Mouse (Mus musculus) stomach, embryonic 16.5 days (tissue): ENCODE data around the gene Smpd3. TPM values are rescaled to one million over a fixed set of nuclear protein-coding genes. Genes with fewer than 3 reads are reported as not detected.

Experiments used
- ATAC-seq: fragments of 200-750 bp; cut with Nextera tagmentation; 2 replicates; pipeline ENCODE4 v1.8.0; 2017; ENCODE audit warnings: moderate number of reproducible peaks, moderate TSS enrichment; ENCODE audit not compliant: insufficient read depth, low FRiP score
- H3K27ac ChIP-seq: fragments of 300-500 bp; sonication (generic); 2 replicates; pipeline ENCODE4 v1.5.1; 2014; ENCODE audit warnings: low read length
- H3K27me3 ChIP-seq: fragments of 300-500 bp; sonication (generic); 2 replicates; pipeline ENCODE4 v1.6.1; 2014; ENCODE audit warnings: low read length, control low read depth, mixed read lengths; ENCODE audit not compliant: control insufficient read depth, insufficient read depth
- H3K36me3 ChIP-seq: fragments of 300-500 bp; sonication (generic); 2 replicates; pipeline ENCODE4 v1.6.1; 2014; ENCODE audit warnings: low read length; ENCODE audit not compliant: control insufficient read depth, insufficient read depth
- H3K4me1 ChIP-seq: fragments of 300-500 bp; sonication (generic); 2 replicates; pipeline ENCODE4 v1.6.1; 2014; ENCODE audit warnings: low read length, control low read depth, mixed read lengths; ENCODE audit not compliant: control insufficient read depth, insufficient read depth
- H3K4me2 ChIP-seq: fragments of 300-500 bp; sonication (generic); 2 replicates; pipeline ENCODE4 v1.6.1; 2014; ENCODE audit warnings: low read depth, low read length, mixed read lengths
- H3K4me3 ChIP-seq: fragments of 300-500 bp; sonication (generic); replicated peaks from 2 replicates; pipeline ENCODE4 v1.5.1; 2014; ENCODE audit warnings: mild to moderate bottlenecking, low read length
- H3K9ac ChIP-seq: fragments of 300-500 bp; sonication (generic); 2 replicates; pipeline ENCODE4 v1.6.1; 2014; ENCODE audit warnings: low read length
- H3K9me3 ChIP-seq: fragments of 300-500 bp; sonication (generic); replicated peaks from 2 replicates; pipeline ENCODE4 v1.6.1; 2016; ENCODE audit warnings: low read length, control low read depth; ENCODE audit not compliant: control insufficient read depth
- WGBS: fragments of 180-500 bp; shearing (Covaris S2); extraction: QIAGEN DNeasy Blood & Tissue Kit; methylation state at CpG from one replicate; pipeline ENCODE4 v1.1.7; 2014; 5-methylcytosine and 5-hydroxymethylcytosine counted together
- polyA plus RNA-seq: library from polyadenylated mRNA; unstranded; fragments of >200 nt; fragmentation: Nextera tagmentation; extraction: Ambion mirVana; gene quantifications from 2 replicates; pipeline ENCODE4 v1.2.1, GENCODE M21; 2015

Gene Smpd3
- polyA plus RNA-seq, 1 experiment from 2014 or later: 24.5 TPM

GRCm38 (mm10) chr8:106292484-106293396, 45.0 kb downstream of the Smpd3 start:
- ATAC-seq: no peak

GRCm38 (mm10) chr8:106289464-106289863, 48.3 kb downstream of the Smpd3 start:
- peaks cover 13% of the 10 kb centered on the region for H3K4me1 ChIP-seq
- H3K4me2 ChIP-seq: no peak overlapping the region
- no peak overlapping the region for H3K4me3 ChIP-seq
- no peaks in the 10 kb centered on the region for H3K36me3 ChIP-seq
- H3K9ac ChIP-seq: no peak overlapping the region
- H3K9me3 ChIP-seq: no peaks in the 10 kb centered on the region
- no peak overlapping the region for H3K27ac ChIP-seq
- H3K27me3 ChIP-seq: no peaks in the 10 kb centered on the region
- 44% methylated on average over 7 of the region's 7 CpGs for WGBS
- no peak for ATAC-seq

More at GRCm38 (mm10) chr8:106292484-106293396, 45.0 kb downstream of the Smpd3 start:
- H3K9me3 ChIP-seq: no peaks in the 10 kb centered on the region
- H3K4me1 ChIP-seq: peaks cover 7% of the 10 kb centered on the region; the same call in 1 of the 2 replicates
- H3K9ac ChIP-seq: no peak overlapping the region
- no peaks in the 10 kb centered on the region for H3K36me3 ChIP-seq
- H3K27me3 ChIP-seq: no peaks in the 10 kb centered on the region
- WGBS: 76% methylated on average over 20 of the region's 20 CpGs
- H3K4me3 ChIP-seq: no peak overlapping the region
- H3K27ac ChIP-seq: no peak overlapping the region
- H3K4me2 ChIP-seq: no peak overlapping the region

GRCm38 (mm10) chr8:106288732-106289131, 49.1 kb downstream of the Smpd3 start:
- ATAC-seq: no peak; the same call in 1 of the 2 replicates
- peaks cover 13% of the 10 kb centered on the region for H3K4me1 ChIP-seq
- H3K9ac ChIP-seq: no peak overlapping the region
- H3K4me2 ChIP-seq: no peak overlapping the region
- 8% methylated on average over 3 of the region's 3 CpGs for WGBS
- H3K36me3 ChIP-seq: no peaks in the 10 kb centered on the region
- no peak overlapping the region for H3K4me3 ChIP-seq
- H3K27me3 ChIP-seq: no peaks in the 10 kb centered on the region
- H3K27ac ChIP-seq: peak overlapping the region; percentile 46; the same call in 1 of the 2 replicates
- H3K9me3 ChIP-seq: no peaks in the 10 kb centered on the region

- H3K27me3 ChIP-seq: no peaks in the 10 kb centered on the region
- H3K27ac ChIP-seq: peak overlapping the region; percentile 80
- WGBS: 10% methylated on average over 2 of the region's 2 CpGs
These were observed 50.3 kb downstream of the Smpd3 start for GRCm38 (mm10) chr8:106287445-106287844.

GRCm38 (mm10) chr8:106280844-106281243, 56.9 kb downstream of the Smpd3 start:
- H3K27ac ChIP-seq: peak overlapping the region; percentile 64
- peaks cover 4% of the 10 kb centered on the region for H3K4me1 ChIP-seq
- H3K27me3 ChIP-seq: no peaks in the 10 kb centered on the region
- H3K4me2 ChIP-seq: peak overlapping the region; percentile 41; the same call in 1 of the 2 replicates
- no peak overlapping the region; the same call in 1 of the 2 replicates for H3K9ac ChIP-seq
- WGBS: 45% methylated on average over 4 of the region's 4 CpGs
- no peaks in the 10 kb centered on the region for H3K9me3 ChIP-seq
- H3K4me3 ChIP-seq: peak overlapping the region; percentile 23
- no peaks in the 10 kb centered on the region for H3K36me3 ChIP-seq
- ATAC-seq: peak; percentile 57; the same call in 1 of the 2 replicates

More at GRCm38 (mm10) chr8:106287445-106287844, 50.3 kb downstream of the Smpd3 start:
- H3K4me3 ChIP-seq: no peak overlapping the region
- peak; percentile 69 for ATAC-seq
- H3K4me1 ChIP-seq: peaks cover 13% of the 10 kb centered on the region
- no peak overlapping the region for H3K4me2 ChIP-seq
- no peaks in the 10 kb centered on the region for H3K9me3 ChIP-seq
- no peak overlapping the region for H3K9ac ChIP-seq
- H3K36me3 ChIP-seq: no peaks in the 10 kb centered on the region

GRCm38 (mm10) chr8:106280154-106280553, 57.6 kb downstream of the Smpd3 start:
- 38% methylated on average over 5 of the region's 5 CpGs for WGBS
- H3K4me3 ChIP-seq: peak overlapping the region; percentile 23
- peak overlapping the region; percentile 41 for H3K4me2 ChIP-seq
- no peak overlapping the region; the same call in 1 of the 2 replicates for H3K9ac ChIP-seq
- ATAC-seq: no peak
- no peaks in the 10 kb centered on the region for H3K36me3 ChIP-seq
- H3K9me3 ChIP-seq: no peaks in the 10 kb centered on the region
- peak overlapping the region; percentile 64; the same call in 1 of the 2 replicates for H3K27ac ChIP-seq
- H3K4me1 ChIP-seq: peaks cover 4% of the 10 kb centered on the region
- no peaks in the 10 kb centered on the region for H3K27me3 ChIP-seq

GRCm38 (mm10) chr8:106278367-106279042, 59.3 kb downstream of the Smpd3 start:
- H3K4me2 ChIP-seq: peak overlapping the region; percentile 41; the same call in 1 of the 2 replicates
- H3K9me3 ChIP-seq: no peaks in the 10 kb centered on the region
- H3K9ac ChIP-seq: no peak overlapping the region
- 78% methylated on average over 11 of the region's 11 CpGs for WGBS
- no peak overlapping the region; the same call in 1 of the 2 replicates for H3K4me3 ChIP-seq
- H3K36me3 ChIP-seq: no peaks in the 10 kb centered on the region
- no peaks in the 10 kb centered on the region for H3K27me3 ChIP-seq
- H3K27ac ChIP-seq: peak overlapping the region; percentile 38; the same call in 1 of the 2 replicates
- ATAC-seq: no peak
- peaks cover 4% of the 10 kb centered on the region for H3K4me1 ChIP-seq

GRCm38 (mm10) chr8:106276709-106277317, 61.0 kb downstream of the Smpd3 start:
- H3K27ac ChIP-seq: peak overlapping the region; percentile 51; the same call in 1 of the 2 replicates
- no peaks in the 10 kb centered on the region for H3K27me3 ChIP-seq
- H3K36me3 ChIP-seq: no peaks in the 10 kb centered on the region
- WGBS: 77% methylated on average over 5 of the region's 5 CpGs
- peak; percentile 78; the same call in 1 of the 2 replicates for ATAC-seq
- H3K9me3 ChIP-seq: no peaks in the 10 kb centered on the region
- H3K4me2 ChIP-seq: no peak overlapping the region
- H3K9ac ChIP-seq: no peak overlapping the region
- peaks cover 5% of the 10 kb centered on the region for H3K4me1 ChIP-seq
- H3K4me3 ChIP-seq: no peak overlapping the region
